Mouse (Mus musculus) embryo, embryonic 10 days (tissue): Measurements from ENCODE around the gene Ctcfl.
A peak's percentile ranks its signal among the peaks of the same experiment; 100 is the strongest.

Experiments used
- DNase-seq: peaks from one replicate; pipeline ENCODE4 v3.0.0-alpha.2; 2015; ENCODE audit warnings: low spot score

Ctcfl gene

GRCm38 (mm10) chr2:173083106-173083505 lies 36.2 kb downstream of the Ctcfl start:
- no peak for DNase-seq

DNA sequence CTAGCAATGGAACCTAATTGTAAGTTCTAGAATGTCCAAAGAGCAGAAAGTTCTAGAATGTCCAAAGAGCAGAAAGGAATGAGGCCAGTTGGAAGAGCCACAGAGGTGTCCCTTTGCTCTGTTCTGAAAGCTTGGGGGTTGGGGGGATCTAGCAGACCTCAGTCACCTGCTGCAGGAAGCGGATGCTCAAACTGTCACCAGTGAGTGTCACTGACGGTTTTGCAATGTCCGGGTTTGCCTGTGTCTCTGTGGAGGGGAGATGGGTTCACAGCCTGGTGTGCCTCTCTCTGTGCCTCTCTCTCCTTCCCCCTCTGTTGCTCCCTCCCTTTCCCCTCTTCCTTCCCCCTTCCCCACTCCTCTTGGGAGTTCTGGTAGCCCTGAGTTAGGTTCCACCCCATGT lies 36.6 kb downstream of the Ctcfl start:
- DNase-seq: no peak

DNA sequence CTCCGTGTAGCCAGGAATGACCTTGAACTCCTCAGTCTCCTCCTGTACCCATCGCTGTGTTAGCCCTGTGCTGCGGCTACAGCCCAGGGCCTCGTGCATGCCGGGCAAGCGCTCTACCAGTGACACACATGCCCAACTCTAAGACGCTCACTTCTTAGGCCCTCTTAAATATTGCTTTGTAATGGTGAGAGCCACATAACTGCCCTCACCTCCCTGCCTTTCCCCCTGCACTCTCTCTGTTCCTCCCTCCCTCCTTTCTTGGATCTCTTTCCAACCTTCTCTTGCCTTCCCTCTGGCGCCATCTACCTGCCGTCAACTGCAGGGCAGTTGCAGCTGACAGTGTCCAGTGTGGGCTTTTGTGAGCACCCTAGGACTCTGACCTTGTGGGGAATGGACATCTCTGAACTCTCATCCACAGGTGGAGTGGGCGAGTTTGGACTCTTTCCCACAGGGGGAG lies 38.5 kb downstream of the Ctcfl start:
- DNase-seq: peak; percentile 92

GRCm38 (mm10) chr2:173079766-173080549 lies 39.4 kb downstream of the Ctcfl start:
- no peak for DNase-seq

GRCm38 (mm10) chr2:173076921-173077320 lies 42.4 kb downstream of the Ctcfl start:
- no peak for DNase-seq

GRCm38 (mm10) chr2:173073666-173074065 lies 45.7 kb downstream of the Ctcfl start:
- DNase-seq: no peak

DNA sequence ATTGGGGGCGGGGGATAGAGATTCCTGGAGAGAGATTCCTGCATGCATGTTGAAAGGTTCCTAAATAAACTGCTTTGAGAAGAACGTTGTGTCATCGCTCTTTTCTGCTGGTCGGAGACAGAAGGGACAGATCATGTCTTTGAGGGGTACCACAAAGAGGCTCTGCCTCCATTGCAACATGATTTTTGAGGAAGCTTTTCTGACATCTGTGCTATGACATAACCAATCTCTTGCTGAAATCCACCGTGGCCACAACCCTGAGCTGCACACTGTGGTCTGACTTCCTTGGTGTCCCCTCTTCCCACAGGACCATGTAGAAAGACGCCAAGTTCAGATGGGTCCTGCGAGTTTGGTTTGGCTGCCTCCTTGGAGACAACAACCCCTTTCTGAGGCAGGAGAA lies 46.4 kb downstream of the Ctcfl start:
- DNase-seq: no peak

GRCm38 (mm10) chr2:173064864-173065263 lies 54.5 kb downstream of the Ctcfl start:
- no peak for DNase-seq

DNA sequence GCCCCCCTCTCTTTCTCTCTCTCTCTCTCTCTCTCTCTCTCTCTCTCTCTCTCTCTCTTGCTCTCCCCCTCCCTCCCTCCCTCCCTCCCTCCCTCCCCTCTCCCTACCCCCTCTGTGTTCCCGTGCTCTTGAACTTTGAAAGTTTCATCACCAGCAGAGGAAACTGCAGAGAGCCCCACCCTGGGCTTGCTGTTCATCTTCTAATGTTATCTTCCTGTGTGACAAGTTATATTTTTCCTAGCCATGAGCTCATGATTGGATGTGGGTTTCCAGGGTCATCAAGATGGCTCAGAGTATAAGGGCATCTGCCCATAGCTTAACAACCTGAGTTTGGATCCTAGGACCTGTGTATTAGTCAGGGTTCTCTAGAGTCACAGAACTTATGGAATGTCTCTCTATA lies 56.1 kb downstream of the Ctcfl start:
- DNase-seq: no peak

GRCm38 (mm10) chr2:173061443-173062351 lies 57.6 kb downstream of the Ctcfl start:
- no peak for DNase-seq

DNA sequence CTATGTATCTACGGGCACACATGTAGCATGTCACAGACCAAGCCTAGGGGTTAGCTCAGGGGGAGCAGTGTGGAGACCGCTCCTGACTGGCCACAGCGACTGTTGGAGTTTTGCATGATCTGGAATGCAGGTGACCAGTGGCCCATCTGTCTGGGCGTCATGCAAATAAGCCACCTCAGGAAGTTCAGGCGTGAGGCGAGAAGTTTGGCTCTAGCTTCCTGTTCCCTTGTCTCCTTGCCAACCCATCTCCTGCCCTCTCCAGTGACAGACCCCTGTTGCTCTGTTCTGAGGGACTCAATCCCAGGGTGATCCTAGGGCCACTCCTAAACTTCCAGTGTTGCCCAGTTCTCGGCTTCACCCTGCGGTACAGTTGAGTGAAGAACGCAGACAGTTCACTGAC lies 58.9 kb downstream of the Ctcfl start:
- DNase-seq: no peak

GRCm38 (mm10) chr2:173058263-173058662 lies 61.1 kb downstream of the Ctcfl start:
- no peak for DNase-seq

DNA sequence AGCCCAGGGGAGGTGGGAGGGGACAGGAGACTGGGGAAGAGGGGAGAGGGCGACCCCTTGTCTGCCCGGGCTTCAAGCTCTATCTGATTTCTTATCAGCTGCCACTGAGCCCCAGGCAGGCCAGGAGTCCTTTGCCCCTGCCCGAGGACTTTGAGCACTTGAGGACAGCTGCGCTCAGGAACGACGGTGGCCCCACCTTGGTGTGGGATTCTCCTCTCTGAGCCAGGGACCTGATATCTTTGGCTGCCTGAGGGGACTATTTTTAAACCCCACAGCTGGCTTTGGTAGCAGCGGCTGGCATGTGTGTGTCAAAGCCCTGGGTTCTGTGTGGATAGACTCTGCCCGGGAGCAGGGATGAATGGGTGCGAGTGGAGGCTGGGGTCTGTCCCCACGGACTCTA lies 61.7 kb downstream of the Ctcfl start:
- DNase-seq: no peak

GRCm38 (mm10) chr2:173056882-173057315 lies 62.4 kb downstream of the Ctcfl start:
- DNase-seq: peak; percentile 45

- DNase-seq: no peak
These were observed 62.9 kb downstream of the Ctcfl start for GRCm38 (mm10) chr2:173056303-173056881.

DNA sequence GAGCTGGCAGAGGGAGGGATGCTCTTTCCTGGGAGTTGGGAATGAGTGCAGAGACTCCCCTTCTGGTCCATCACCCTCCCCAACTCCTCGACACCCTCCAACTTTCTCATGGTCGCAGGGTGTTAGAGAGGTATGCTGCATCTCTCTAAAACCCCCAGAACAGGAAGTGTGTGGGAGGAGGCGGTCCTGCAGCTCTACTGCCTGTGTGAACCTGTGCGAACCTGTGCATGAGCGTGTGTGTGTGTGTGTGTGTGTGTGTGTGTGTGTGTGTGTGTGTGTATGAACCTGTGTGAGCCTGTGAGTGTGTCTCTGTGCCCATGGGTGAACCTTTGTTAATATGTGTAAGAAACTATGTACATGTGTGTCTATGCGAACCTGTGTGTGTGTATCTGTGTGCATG lies 65.5 kb downstream of the Ctcfl start:
- DNase-seq: no peak

GRCm38 (mm10) chr2:173052881-173053280 lies 66.4 kb downstream of the Ctcfl start:
- no peak for DNase-seq

GRCm38 (mm10) chr2:173050604-173051382 lies 68.5 kb downstream of the Ctcfl start:
- peak; percentile 40 for DNase-seq

DNA sequence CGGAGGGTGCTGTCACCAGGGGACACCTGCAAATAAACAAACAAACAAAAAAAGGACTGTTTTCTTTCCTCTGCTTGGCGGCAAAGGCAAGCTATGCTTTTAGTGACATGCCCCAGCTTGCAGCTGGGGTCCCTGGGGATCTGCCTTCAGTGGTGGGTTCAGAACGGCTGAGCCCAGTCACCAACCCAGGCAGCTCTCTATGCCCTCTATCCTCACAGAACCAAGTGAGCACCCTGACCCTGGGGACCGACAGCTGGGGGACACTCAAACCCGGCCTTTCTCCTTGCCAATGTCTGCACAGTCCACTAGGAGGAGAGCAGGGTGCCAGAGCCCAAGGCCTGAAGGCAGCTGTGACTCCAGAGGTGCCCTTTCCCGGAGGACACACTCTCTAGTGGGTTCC lies 69.5 kb downstream of the Ctcfl start:
- DNase-seq: no peak

DNA sequence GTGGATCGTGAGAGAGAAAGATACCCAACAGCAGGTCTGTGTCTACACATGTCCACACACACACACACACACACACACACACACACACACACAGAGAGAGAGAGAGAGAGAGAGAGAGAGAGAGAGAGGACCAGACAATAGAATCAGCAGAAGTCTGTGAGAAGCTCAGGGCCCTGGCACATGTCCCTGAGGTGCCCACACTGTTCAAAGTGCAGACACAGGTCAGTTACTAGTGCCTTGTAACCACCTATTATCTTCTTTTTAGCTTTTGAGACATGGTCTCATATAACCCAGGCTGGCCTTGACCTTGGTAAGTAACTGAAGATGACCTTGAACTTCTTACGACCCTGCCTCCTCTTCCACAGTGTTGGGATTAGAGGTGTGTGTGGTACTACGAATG lies 70.1 kb downstream of the Ctcfl start:
- DNase-seq: no peak

GRCm38 (mm10) chr2:173048041-173048745 lies 71.1 kb downstream of the Ctcfl start:
- DNase-seq: no peak
